Mouse (Mus musculus) T-helper 17 cell (primary cell): ENCODE measurements around the gene Ankrd65.
"Not testable (repeated sequence)": the region's sequence is repeated elsewhere in the genome, so short reads cannot be mapped to it uniquely, and the experiment has no call there.

Experiments
- in situ Hi-C, 2 experiments: fragments of 300-600 bp; cut with MboI, MseI; formaldehyde crosslinking; loops; 1 replicate in 1 of 2; 2 replicates in 1 of 2; pipeline ENCODE4 v1.15.1; 2025; ENCODE audit warnings: high pct_unique_total_duplicates in 2 of 2

Ankrd65 gene

DNA sequence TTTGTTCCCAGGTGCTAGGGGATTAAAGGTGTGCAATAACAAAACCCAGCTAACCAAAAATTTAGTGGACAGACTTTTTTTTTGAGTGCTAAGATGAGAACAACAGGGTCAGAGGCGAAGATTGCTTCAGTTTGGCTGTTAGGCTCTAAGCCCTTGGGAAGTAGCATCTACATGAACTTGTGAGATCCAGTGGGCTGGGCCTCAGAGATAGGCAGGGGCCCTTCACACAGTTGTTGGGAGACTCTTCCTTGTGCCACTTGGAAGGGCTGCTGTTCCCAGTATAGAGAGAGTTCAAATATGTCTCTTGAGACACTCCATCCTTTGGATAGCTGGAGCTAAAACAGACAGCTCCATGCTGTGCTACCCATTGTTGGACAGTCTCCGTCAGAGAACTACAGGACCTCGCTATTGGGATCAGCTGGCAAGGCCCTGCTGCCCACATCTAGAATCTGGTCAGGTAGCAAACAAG lies at the start of gene Ankrd65:
Gene Ankrd65, plus strand, starts transcription at position 419 of the 469 bp plus-strand sequence.
- in situ Hi-C loops, result no loop called here

DNA sequence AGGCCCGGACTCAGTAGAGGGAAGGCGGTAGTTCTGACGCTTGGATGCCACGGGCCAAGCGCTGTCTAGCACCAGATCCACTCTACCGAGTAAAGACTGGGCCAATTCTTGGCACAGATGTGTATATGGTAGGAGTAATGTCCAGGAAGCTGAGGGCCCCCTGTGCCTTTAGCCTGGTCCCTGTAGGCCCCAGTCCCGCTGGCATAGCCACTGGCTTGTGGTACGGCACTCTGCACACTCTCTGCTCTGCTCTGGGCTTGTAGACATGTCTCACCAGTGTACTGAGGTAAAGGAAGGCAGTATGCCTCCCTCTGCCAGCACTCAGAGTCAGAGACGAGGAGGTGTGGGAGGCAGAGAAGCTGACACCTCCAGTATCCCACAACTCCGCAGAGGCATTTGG lies 49.6 kb upstream of the Ankrd65 start:
- in situ Hi-C loops, result not testable (repeated sequence)

DNA sequence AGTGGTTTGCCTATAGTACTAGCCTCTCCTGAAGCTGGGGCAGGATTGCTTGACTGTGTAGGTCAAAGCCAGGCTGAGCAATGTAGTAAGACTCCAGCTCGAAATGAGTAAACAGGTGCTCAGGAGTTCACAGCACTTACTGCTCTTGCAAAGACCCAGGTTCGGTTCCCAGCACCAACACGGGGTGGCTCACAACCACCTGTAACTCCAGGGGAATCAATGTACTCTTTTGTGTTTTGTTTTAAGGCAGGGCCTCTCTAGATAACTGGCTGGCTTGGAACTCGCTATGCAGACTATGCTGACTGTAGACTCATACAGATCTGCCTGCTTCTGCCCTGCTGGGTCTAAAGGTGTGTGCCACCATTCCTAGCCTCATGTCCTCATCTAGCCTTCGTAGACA lies 47.6 kb upstream of the Ankrd65 start:
- in situ Hi-C loops, result no loop called here

DNA sequence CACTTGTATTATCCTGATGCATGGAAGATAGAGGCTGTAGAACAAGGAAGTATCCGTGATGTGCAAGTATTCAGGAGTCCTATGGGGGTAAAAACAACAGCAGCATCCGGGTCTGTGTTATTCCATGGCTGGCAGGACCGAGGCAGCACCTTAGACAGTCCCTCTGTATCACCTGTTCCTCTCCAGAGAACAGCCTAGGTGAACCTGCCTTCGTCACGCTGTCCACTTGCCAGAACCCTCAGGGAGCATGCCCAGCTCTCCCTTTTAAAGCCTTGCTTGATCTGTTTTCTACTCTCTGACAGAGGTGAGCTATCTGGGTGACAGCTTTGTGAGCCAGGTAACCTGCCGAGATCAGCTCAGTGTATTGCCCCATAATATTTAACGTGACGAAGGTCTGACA lies 45.8 kb upstream of the Ankrd65 start:
- in situ Hi-C loops, result no loop called here

DNA sequence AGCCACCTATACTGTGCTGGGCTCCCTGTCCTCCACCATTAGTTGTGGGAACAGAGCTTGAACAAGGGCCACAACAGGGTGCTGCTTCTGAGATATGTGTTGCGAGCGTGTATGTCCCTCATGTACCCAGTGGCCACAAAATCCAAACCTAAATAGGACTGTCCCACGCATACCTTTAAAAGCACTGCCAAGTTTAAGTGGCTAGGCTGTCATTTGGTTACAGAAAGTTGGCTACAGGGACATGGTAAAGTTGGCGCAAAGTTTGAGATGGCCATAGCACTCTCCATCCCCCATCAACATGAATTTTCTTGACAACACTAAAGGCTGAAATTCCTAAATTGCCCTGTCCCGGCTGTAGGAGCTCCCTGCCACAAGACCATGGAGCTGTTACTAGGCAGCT lies 45.1 kb upstream of the Ankrd65 start:
- in situ Hi-C loops, result no loop called here

DNA sequence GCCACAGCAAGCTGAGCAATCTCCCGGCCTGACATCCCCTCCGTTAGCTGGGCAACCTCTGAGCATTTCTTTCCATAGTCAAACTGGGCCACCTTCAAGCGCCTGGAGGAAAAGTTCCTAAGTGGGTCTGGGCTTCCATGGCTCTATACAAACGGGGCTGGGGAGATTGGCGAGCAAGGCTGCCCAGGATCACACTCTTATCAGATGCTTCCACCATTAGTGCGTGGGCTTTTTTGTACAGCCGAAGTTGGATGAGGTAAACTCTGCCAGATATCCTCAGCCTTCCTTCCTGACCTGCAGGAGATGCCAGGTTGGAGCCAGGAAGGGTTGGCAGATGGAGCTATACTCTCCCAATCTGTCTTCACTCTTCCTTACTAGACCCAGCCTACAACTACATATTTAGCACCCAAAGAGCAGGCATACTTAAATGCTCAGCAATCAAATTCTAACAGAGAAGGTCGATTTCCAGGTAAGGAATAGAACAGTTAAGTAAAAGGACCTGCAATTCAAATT lies 44.1 kb upstream of the Ankrd65 start:
- in situ Hi-C loops, result no loop called here

DNA sequence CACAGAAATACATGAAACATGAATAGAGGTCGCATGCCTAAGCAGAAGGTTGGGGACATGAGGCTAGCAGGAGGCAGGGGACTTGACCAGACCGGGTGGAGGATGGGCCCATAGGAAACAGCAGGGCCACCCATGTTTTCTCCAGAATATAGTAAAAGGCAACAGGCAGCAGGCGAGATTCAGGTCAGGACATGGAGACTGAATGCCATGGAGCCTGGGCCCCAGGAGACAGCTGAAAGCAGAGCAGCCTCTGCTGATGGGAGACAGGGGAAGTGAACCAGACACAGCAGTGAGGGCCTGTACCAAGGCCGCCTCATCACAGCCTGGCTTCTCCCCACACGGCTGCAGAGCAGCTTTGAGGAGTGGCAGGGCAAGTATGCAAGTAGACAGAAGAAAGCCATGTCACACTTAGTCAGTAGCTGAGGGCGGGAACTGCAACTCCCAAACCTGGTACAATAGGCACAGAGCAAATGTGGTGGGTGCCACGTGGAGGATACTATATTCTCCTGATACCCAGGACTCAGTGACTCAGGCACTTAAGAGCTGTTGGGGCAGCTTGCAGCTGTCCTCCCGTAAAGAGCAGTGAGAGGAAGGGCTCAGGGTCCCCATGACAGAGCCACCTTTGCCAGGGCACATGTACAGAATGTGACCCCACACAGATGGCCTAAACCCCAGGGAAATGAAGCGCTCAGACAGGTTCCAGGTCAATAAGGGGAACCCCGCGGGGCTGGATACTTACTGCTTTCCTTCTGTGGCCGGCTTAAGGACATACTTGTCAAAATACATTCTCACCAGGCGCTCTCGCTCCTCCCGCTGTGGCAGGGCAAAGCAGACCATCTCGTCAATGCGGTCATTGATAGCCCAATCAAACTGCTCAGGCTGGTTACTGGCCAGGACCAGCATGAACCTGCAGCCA lies 43.4 kb upstream of the Ankrd65 start:
- in situ Hi-C loops, result no loop called here

DNA sequence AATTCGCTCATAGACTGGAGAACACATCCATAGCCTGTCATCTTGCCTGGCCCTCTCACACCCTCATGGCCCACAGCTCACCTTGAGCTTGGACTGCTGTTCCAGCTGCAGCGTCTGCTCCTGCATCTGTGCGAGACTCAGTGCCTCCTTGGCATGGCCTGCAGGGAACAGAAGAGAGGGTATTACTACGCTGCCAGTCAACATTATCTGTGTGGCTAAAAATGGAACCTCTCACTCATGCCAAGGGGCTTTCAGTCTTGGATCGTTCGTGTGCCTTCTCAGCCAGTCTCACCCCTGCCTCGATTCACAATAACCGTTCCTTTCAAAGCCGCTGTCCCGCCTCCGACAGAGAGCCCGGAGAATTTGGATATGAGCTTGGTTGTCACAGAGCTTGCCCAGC lies 33.2 kb upstream of the Ankrd65 start:
- in situ Hi-C loops, result no loop called here

DNA sequence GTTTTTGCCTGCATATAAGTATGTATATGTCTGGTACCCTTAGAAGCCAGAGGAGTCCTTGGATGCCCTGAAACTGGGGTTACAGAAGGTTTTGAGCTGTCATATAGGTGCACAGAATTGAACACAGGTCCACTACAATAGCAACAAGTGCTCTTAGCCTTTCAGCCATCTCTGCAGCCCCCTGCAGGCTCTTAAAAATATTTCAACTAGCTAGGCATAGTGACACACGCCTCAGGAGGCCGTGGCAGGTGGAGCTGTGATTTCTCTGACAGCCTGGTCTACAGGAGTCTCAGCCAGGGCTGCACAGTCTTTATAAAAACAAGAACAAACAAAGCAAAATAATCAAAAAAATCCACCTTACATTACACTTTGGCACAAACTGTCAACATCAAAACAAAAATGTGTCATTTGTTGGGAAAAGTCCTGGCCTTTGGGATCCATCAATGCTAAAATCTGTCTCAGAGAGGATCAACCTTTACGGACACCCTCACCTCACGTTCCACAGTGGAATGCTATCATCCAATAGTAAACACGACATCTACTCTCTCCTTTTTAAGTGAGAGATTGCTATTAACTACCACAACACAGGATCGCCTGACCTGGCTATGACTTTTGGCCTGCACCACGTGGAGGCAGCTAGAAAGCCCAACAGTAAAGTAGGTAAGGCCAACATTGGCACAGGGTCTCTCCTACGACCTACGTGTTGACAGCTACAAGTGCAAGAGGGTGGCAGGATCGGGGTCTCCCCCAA lies 30.2 kb upstream of the Ankrd65 start:
- in situ Hi-C loops, result no loop called here

DNA sequence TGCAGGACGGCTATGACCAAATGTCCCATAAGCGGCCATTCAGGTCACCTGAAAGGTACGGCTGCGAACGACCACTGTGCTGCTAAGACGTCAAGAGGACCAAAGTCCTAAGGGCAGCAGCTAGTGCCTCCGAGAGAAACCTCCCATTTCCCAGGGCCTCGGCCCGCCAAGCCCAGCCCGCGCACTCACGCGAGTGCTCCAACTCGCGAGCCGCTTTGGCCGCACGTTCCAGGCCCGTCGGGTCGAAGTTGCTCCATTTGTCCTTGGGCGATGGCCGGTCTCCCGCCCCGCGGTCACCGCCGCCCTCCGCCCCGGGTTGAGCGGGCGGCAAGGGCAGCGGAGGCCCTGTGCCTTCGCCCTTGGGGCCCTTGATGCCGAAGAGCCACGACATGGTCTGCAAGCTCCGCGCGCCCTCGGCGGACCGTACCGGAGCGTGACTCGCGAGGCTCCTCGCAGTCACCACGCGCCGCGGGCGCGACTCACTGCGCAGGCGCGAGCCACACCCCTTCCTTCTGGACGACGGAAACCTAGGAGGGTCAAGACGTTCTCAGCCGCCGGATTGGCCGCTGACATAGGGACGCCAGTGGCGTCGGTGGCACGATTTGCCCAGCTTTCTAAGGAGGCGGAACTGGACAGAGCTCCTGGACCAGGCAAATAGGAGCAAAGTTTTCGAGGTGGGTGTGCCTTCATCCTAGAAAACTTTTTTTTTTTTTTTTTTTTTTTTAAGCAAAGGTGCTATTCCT lies 29.5 kb upstream of the Ankrd65 start, which contains the start of gene Atad3a:
Gene Atad3a, minus strand, starts transcription at position 481 of the 743 bp plus-strand sequence.
- in situ Hi-C loops, result no loop called here

DNA sequence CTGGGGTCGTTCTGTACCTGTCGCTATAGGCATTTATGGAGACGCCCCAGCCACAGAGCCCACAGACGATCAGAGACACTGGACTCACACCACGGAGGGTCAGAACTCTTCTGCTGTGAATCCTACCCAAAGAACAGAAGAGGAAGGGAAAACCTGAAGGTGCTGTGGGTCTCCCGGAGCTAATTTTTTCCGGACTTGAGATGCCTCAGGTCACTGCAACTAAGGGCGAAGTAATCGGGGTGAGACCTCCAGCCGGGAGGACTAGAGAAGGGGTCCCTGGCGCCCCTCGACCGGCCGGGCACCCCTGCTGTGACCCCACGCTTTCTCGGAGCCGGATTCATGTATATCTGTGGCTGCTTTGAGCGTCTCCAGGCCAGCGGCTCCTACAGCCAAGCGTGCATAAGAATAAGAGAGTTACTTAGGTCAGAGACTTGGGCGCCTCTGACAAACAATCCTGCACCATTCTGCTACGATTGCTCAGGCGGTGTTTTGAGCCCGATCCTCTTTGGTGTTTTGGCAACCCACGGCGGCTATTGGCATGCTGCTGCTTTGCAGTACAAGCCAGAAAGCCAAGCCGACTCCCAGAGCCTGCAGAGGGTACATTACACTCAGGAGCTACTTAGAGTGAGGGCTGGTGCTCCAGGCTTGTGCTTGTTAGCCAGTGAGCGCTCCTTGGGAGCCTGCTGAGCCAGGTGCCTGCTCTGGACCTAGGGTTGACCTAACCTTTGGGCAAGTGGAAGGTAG lies 28.7 kb upstream of the Ankrd65 start:
- in situ Hi-C loops, result no loop called here

DNA sequence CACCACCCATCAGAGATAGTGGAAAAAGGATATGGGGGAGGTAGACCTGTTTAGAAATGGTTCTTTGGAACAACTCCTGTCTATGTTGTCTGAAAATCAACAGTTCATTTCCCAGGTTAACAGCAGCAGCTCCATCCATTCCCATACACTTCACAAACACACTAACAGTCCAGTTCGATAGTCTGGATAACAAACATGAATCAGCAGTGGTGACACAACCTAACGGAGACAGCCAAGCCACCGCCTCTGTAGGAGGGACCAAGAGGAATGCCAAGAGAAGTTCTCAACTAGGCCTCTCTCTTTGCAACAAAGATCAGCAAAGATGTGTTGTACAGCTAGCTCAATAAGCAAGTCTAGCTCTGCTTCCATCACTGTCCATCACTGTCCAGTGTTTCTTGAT lies 27.9 kb upstream of the Ankrd65 start:
- in situ Hi-C loops, result no loop called here

DNA sequence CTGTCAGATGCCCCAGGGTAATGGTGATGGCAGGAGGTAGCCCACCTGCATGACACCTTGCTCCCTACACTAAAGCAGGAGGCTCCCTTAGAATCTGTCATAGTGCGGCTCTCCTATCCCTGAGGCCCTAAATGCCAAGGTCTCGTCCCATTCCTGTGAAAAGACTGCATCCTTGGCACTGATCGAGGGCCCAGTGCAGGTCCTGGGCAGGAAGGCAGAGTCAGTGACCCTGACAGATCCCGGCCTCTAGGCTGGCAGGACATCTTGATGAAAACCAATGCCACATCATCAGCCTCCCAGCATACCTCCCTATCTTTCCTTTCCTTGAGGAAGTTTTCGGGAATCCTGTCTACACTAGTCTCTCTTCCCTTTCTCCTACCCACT lies 20.8 kb upstream of the Ankrd65 start:
- in situ Hi-C loops, result loop anchor here in 1 of 2 experiments (5.0 kb wide), 1 partner anchor 42 kb away; no protein-coding TSS in a partner anchor

DNA sequence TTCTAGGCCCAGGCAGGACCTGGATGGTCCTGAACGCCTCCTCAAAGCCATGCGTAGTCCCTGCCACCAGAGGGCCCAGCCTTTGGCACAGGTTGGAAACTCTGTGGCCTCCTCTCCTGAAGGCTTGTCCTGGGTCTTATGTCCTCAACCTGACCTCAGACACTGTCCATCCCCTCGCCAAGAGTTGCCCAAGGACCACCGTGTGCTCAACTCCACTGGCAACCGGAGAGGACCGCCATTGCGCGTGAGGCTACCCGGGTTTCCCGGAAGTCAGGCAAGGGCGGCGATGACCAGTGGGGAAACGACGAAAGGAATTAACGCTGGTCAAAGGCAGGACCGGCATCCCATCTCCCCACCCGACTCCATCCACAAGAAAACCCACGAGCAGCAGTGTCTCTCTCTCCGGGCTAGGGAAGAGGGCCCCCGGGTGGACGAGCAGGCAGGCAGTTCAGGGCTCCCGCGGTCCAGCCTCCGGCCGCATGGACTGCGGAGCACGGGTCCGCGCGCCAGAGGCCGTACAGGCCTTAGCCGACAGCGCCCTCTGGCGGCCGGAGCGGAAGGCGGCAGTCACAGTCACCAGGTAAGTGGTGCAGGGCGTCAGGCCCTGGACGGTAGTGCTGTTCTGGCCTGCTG lies 20.2 kb upstream of the Ankrd65 start:
- in situ Hi-C loops, result loop anchor here in 1 of 2 experiments (5.0 kb wide), 1 partner anchor 43 kb away; no protein-coding TSS in a partner anchor

DNA sequence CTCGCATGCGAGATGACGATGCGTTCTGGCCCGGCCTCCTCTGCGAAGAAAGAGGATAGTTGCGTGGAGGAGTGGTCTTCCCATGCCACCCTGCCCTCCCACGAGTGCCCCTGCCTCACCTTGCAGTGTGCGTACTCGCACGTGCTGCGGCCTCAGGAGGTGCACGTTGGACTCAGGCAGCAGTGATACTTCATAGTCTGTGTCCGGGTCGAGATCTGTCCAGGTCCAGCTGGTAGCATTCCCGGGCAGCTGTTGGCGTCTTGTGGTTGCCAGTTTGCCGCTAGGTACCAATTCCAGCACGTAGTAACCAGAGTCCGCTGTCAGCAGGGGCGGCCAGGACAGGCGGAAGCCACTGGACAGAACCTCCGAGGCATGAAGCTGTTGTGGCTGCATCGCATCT lies 19.6 kb upstream of the Ankrd65 start:
- in situ Hi-C loops, result no loop called here

DNA sequence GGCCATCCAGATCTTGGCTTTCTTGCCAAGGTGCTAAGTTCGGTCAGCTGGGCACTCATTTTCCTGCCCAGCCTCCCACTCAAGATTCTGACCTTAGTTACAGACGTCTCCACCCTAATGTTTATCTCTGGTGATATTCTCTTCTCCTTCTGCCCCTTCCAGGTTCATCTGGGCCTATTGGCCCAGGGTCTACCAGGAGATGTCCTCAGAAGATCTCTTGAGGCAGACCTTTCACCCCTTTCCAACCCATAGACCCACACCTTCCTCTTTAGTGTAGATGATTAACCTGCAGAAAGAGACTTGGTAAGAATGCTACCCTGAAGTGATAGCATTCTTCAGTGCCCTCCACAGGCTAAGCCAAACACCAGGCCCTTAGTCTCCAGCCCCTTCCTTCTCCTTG lies 18.5 kb upstream of the Ankrd65 start:
- in situ Hi-C loops, result no loop called here

DNA sequence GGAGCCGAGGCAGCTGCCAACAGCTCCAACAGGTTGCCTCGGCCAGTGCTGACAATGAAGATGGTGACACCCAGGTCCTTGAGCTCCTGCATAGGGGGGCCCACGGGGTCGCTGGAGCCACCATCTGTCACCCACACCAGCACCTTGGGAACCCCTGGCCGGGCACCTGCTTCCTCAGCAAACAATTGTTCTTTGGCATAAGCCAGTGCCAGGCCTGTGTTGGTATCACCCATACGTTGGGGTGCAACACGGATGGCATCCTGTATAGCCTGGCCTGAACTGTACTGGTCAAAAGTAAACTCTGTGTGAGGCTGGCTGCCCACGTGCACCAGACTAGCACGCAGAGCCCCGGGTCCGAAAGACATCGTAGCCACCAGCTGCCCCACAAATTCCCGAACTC lies 17.5 kb upstream of the Ankrd65 start:
- in situ Hi-C loops, result no loop called here

DNA sequence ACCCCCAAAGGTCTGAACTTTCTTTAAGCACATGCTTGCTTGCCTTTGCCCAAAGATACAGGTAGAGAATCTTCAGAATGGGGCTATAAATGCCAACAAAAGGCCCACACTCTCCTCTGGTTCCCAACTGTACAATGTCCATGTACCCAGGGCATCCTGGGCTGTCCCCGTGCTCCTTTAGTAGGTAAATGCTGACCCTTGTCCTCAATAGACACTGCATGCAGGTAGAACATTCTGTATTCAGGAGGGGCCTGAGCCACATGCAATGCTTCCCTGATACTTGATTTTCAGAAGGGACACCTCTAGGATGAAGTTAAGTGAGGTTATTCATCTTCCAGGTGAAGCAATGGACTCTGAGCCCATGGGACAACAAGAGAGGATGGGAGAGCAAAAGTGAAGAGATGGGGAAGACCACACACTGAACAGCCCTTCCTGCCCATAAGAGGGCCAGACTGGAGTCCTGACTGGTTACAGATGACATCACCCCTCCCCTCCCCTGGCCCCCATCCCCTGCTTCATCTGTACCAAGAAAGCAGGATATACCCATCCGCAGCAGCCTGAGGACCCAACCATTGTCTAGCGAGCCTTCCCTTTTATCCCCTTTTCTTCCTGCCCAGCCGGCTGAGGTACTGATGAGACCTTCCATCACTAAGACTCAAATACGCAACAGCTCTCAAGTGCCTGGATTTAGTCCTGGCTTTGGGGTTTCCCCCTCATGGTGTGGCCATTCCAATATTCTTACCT lies 16.7 kb upstream of the Ankrd65 start:
- in situ Hi-C loops, result no loop called here

DNA sequence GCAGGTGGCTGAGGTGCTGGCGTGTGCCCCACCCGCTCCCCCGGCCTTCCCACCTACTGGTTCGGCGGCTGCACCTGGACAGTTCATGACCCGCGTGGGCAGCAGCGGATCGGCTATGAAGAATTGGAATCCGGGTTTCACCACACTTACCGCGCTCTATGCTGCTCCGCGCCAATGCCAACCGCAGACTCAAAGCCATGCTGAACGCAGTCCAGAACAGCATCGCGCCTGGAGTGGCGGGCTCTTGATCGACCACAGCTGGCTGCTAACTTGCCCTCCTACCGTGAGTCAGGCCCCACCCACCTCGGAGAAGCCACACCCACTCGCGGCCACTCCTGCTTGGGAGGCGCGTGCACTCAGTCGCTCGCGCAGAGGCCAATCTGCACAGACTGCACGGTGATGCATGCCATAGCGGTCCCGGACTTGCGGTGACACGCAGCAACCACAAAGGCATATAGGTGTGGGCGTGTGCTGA lies 15.9 kb upstream of the Ankrd65 start, which contains the start of gene Vwa1:
Gene Vwa1, minus strand, starts transcription at position 419 of the 475 bp plus-strand sequence.
- in situ Hi-C loops, result no loop called here
